Mouse (Mus musculus): Measurements from ENCODE around the gene Acta2.

The Acta2 gene

DNA sequence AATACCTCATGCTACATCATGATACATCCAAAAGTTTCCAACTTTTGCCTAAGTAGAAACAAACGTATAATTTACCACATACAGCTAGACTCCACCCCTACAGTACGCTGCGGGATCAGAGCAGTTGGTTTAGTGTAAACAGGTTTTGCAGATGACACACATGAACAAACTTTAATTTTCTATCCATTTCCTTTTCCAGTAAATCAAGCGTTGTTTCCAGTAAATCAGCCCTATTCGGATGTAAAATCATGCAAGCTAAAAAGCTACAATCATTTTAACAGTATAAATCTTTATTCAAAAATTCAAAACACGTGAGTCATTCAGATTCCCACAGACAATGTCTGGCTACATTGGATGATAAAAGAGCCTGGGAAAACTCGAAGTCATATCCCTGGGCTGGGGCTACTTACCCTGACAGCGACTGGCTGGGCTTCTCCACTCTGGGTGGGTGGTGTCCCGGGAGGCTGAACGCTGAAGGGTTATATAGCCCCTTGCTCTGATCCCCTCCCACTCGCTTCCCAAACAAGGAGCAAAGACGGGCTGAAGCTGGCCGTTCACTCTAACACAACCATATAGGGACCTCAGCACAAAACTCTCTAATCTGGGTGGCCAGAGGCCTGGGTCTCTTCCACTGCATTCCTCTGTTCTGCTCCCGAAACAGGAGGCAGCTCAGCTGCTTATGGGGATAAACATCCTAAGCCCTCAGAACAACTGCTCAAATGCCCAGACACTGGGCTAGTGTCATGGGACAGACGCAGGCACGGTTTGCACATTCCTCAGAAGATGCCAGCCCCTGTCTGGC, at the start of gene Acta2:
Acta2 (minus strand) TSS at position 711 of the 802 bp plus-strand sequence.
- DNase-seq, result no peak

DNA sequence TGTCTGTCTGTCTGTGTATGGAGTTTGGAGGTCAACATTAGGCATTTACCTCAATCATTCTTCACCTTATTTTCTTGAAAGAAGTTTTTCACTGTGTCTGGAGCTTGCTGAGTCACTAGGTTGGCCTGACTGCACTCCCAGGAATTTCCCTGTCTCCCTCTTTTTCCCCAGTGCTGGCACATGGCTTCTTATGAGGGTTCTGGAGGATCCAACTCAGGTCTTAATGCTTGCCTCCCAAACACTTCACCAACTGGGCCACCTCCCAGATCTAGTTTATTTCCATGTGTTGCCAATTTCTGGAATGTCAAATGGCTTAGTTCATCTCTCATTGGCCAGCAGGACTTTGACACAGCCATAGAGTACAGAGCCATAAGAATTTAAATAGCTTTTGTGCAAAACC, 49.5 kb upstream of the Acta2 start:
- no peak for DNase-seq

DNA sequence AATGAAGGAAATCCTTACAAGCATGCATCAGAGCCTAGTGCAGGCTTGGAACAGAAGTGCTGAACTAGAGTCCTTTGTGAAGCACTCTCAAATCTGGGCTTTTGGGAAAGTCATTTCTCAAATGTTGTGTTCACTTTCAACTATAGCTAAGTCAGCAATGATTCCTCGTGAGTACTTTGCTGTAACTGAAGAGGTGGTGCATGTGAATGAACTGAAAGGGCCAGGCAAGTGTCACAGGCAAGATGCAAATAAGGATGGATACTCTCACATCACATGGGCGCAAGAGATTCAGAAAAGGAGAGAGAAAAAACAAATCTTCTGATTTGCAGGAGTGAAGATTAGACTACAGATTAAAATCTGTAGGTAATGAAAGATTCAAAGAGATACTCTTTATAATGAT, 45.0 kb upstream of the Acta2 start:
- no peak for DNase-seq

- DNase-seq, result no peak
Measured at GRCm38 (mm10) chr19:34299229-34299628, 43.8 kb upstream of the Acta2 start.

DNA sequence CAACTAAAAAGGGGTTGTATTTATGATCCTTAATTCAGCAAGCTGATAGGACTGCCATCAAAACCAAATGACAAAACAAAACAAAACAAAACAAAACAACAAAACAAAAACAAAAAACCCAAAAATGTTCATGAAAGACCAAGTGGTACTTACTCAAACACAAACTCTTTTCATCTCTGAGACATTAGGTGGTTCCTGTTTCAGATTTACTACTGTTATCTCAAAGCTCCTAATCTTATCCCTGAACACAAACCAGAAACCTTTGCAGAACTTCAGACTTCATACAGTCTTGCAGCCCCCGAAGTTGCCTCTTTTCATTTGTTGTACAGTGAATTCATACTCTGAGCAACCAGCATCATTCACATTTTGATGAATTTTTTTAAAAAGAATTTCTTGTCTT, 43.1 kb upstream of the Acta2 start:
- no peak for DNase-seq

GRCm38 (mm10) chr19:34295442-34295841, 40.1 kb upstream of the Acta2 start:
- DNase-seq, result no peak

DNA sequence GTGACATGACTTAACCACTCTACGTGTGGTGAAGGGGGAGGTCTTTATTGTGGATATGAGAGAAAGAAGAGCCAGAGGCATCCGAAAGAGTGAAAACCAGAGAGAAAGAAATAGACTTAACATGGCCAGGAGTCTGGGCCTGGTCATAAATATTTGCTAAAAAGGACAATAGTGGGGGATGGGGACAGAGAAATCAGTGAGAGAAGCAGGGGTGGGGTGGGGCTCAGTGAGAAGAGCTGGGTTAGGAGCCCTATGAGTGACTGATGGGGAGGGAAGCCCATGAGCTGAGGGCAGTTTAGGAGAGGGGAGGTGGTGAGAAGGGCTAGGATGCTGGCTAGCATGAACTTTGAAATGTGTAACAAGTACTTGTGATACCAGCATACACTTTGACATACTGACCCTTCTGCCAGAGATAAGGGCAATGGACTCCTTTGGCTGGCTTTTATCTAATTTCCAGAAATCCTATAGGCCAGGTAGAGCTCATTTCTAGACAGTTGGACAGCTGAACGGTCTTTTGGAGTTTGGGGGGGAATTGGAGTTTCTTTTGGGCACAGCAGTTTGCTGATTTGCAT, 38.1 kb upstream of the Acta2 start:
- DNase-seq, result no peak

DNA sequence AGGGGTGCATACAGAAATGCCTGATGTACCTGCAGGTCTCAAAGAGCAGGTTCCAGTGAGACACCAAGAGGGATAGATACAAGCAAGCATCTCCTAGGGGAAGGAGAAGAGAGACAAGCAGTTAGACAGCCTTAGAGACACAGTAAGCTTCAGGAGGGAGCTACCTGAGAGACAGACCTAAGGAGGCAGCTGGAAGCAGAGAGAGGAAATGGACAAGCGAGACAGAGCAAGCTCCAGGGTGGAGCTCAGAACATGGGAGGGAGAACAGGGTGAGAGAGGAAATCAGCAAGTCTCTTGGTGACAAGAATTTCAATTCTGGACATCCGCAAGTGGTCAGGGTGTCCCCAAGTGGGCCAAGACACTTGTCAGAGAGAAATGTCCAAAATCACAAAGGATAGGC, 37.3 kb upstream of the Acta2 start:
- DNase-seq, result no peak

DNA sequence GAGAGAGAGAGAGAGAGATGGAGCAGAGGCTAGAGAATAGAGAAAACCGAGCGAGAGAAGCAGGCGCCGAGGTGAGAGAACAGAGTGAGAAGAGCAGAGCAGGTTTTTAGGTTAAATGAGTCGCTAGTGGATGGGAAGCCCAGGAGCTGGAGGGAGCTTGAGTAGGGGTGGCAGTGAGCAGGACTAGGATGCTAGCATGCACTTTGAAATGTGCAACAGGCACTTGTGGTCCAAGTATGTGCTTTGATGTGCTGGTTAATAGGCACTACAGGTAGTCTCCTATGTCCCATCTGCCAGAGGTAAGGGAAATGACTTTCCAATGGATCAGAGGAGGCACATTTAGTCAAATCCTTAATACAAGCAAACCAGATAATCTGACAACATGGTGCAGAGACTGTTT, 36.6 kb upstream of the Acta2 start:
- no peak for DNase-seq

DNA sequence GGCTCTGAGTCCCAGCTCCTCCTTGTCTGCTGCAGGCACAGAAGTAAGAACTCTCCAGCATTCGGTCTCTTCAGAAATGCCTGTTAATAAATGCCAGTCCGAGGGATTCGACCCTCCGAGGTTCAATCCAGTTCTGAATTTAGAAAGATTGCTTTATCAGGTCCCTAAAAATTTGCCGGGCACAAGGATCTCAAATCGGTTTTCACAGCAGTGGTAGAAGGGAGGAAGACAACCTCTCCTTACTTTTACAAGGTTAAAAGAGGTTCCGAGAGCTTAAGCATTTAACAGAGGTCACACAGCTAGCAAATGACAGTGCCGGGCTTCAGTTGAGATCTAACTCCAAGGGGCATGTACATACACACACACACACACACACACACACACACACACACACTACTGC, 36.0 kb upstream of the Acta2 start:
- DNase-seq, result no peak

DNA sequence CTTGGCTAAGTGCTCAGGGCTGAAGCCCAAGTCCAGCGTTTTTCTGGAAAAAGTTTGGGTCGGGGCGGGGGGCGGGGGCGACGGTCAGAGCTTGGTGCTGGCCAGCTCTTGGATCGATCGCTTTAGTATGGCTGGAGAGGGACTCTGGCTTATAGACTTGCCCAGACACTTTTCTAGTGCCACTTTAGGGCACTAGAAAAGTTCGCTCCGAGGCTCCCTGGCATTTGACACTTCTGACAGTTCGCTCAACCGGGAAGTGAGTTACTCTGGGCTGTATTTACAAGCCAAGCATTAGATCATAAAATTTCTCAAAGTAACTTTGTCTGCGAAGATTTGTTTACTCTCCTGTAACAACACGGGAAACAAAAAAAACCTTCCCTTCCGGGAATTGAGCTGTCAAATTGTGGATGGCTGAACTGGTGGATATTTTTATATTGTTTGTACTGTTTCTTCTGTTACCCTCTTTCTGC, 35.5 kb upstream of the Acta2 start:
- no peak for DNase-seq

- DNase-seq, result no peak
Measured at GRCm38 (mm10) chr19:34289948-34290789, 34.8 kb upstream of the Acta2 start, which contains the start of gene Fas. TSS of gene Fas (plus strand) at chr19:34290666.

DNA sequence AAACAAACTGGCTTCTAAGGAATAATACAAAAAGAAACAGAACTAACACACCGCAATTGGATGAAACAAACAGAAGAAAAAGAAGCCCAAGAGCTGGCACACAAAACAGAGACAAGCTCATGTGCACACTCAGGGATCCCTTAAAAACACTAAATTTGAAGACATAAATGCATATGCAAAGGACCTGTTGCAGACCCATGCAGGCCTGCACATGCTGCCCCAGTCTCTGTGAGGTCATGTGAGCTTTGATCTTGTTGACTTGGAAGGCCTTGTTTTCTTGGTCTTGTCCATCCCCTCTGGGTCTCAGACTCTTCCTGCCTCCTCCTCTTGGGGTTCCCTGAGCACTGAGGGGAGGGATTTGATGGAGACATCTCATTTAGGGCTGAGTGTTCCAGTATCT, 33.3 kb upstream of the Acta2 start:
- DNase-seq, result no peak

GRCm38 (mm10) chr19:34287656-34288415, 32.4 kb upstream of the Acta2 start:
- DNase-seq, result no peak

DNA sequence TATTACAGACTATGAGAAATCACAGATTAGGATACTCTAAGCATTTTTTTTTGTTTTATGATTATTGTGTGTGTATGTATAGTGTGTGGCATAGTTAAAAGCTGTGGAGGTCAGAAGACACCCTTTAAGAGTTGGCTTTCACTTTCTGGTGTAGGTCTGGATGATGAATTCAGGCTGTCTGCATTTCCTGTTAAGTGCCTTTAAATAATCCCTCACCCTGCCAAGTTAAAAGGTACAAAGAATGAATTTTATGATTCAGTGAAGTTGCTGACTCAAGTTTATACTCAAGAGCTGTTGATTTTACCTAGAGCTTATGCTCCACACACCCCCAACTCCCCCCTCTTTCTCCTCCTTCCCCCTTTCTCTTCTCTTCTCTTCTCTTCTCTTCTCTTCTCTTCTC, 31.8 kb upstream of the Acta2 start:
- no peak for DNase-seq

- no peak for DNase-seq
Measured at GRCm38 (mm10) chr19:34284826-34285225, 29.4 kb upstream of the Acta2 start.

DNA sequence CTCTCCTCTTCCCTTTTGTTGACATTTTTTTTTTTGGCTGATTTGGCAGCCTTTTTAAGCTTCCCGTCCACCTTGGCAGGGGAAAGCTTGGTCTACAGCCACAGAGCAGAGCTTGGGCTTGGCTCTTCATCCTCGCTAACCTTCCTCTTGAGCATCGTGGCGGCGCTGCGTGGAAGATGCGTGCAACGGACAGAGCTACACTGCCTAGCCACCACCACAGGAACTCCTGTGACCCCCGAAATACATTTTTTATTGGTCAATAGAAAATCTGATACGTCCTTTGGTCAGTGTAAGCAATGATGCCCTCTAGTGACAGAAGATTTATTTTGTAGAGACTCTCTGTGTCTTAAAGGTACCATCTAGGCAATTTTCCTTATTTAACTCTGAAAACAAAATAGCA, 29.0 kb upstream of the Acta2 start:
- DNase-seq, result peak; percentile 17

GRCm38 (mm10) chr19:34283614-34284013, 28.2 kb upstream of the Acta2 start:
- DNase-seq, result no peak

- no peak for DNase-seq
Measured at GRCm38 (mm10) chr19:34278078-34278477, 22.7 kb upstream of the Acta2 start.

GRCm38 (mm10) chr19:34273073-34273472, 17.7 kb upstream of the Acta2 start:
- no peak for DNase-seq

DNA sequence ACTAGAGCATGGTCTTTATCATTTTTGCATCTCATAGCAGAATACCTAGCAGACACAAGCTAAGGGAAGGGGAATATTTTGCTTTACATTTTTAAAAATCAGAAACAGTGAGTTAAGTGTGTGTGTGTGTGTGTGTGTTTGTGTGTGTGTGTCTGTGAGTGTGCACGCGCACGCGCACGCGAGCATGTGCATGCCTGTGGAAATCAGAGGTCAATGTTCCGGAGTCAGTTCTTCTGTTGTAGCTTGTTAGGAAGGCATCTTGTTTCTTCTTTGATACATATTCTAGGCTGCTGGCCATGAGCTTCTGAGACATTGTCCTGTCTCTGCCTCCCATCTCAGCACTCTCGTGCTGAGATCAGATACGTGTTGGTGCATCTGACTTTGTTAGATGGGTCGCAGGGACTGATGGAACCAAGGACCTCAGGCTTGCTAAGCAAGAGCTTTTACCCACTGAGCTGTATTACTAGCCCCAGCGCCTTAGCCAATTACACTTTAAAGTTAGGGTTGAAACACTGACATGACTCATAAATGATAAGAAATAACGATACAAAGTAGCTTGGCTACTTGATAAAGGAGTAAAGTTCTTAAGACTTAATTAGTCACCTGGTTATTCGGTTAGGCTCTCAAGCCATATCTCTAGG, 15.6 kb upstream of the Acta2 start:
- DNase-seq, result no peak

DNA sequence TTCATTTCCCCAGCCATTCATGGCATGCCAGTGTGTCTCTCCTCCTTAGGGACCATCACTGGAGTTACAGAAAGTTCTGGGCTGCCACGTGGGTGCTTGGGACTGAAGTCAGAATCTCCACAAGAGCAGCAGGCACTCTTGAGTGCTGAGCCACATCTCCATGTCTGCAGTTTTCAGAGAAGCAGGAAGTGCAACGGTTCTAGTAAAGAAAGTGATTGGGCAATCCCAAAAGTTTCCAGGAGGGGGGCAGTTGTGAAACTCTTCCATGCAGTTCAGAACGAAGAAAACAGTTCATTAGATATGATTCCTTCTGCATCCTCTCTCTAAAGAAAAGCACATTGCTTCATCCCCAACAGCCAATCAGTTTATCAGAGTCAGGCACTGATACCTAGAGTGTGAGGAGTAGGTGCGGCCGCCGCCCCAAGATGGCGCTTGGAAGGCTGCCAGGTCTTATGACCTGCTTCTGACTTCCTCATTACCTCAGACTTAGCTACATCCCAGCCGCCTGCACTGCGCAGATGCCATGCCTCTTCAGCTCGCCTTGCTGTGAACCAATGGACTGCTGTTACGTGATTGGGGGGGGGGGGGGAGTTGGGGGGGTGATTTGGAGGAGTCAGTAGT, 14.8 kb upstream of the Acta2 start:
- no peak for DNase-seq
